Mouse (Mus musculus) layer of hippocampus, adult 8-10 months (tissue): ENCODE measurements at regions not wholly inside any gene's neighbourhood (a gene's known extent, or its start where the extent isn't known, plus 50 kb on each side); places are given as distances from the start of the nearest gene placed in this dataset.

Experiments
- DNase-seq, 2 experiments: peaks; one replicate each; pipeline ENCODE4 v3.0.0; 2022; ENCODE audit warnings: low spot score in 2 of 2

DNA sequence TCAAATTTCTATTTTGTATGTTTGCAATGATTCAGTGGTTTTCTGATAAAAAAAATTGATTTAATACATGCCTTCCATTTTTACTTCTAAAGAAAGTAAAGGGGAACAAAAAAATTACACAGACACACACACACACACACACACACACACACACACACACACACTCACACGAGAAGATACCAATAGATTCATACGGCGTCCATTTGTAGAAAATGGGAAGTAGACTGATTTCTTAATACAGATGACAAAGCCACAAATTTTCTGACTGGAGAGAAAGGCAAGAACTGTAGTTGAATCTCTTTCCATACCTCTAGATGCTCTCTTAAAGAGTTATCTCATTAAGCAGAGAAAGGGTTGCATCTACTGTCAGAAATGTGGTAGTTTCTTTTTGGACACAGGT, 424.9 kb upstream of the Dcn start:
- DNase-seq: no peak

DNA sequence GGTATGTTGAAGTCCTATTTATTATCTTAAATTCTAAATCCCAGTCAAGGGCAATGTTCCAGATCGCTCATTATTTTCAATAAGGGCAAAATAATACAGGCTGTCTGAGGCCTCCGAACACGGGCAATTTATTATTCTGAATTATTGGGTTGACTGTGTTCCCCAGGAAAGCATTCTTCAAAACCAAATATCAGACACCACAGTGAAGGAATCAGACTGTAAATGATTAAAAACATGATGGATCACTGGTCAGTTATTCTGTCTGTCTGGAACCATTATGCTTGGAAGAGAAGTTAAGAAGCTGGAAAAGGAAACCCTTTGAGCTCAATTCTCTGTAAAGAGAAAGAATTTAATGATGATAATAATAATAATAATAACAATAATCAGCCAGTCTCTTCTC, 417.4 kb upstream of the Dcn start:
- no peak for DNase-seq

DNA sequence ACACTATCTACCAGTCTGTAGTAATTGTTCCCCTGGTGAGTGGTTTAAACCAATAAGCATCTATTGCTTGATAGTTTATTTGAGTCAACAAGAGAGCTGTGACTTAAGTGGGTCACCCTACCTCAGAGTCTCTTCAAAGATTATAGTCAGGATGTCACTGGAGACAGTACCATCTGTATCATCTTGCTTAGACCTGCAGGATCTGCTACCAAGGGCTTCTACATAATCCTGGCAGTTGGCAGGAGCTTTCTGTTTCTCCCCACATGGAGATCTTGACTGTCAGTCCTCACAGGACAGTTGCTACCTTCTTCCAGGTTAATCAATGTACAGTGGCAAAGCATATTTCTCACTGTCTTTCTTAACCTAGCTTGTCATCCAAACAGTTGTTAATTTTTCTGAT, 414.9 kb upstream of the Dcn start:
- no peak for DNase-seq

DNA sequence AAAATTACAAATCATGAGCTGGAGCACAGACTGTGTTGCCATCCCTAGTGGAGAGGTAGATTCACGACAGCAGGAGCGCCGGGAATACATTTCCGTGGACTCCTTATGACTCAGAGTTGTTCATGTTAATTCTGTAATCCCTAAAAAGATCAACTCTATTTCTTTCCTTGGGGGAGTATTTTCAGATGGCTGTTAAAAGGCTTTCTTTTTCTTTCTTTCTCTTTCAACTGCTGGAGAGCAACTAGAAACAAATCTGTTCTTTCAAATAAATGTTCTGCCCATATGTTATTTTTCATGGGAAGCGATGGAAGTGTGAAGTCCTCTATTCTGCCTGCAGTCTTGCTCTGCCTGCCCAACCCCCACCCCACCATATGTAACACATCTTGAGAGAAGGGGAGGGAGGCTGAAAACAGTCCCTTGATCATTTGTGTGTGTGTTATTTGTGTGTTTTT, 401.4 kb upstream of the Dcn start:
- DNase-seq: peak; percentile 48 to 54

DNA sequence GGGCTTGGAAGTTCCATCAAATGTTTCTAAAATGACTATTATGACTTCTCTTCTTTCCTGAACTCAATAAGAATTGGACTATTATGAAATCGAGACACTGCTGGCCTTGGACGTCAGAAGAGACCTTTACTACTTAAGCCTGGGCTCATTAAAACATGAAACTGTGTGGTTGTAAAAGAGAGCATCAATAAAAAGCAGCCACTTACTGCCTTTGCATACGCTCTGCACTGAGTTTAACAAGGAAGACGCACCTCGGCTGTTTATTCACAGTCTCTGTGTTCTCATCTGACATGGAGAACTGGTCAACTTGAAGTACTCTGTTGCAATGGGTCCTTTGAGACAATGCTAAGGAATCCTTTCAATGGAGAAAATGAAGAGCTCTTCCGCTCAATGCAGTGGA, 399.8 kb upstream of the Dcn start:
- DNase-seq: no peak

DNA sequence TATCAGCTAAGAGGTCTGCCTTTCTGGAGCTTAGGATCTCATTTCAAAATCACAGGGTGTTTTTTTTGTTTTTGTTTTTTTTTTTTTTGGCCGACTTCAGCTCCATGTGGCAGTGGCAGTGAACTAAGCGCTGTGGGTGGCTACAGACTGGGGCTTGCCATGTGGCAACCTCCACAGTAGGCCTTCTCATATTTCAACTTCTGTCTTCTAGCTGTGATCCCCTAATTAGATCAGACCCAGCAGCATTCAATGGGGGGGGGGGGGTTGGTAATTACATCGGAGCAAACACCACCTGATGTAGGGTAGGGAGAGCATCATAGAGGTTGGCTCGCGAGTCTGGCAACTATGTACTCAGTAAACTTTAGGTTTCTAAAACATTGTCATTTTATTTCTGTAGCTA, 392.1 kb upstream of the Dcn start:
- no peak for DNase-seq

DNA sequence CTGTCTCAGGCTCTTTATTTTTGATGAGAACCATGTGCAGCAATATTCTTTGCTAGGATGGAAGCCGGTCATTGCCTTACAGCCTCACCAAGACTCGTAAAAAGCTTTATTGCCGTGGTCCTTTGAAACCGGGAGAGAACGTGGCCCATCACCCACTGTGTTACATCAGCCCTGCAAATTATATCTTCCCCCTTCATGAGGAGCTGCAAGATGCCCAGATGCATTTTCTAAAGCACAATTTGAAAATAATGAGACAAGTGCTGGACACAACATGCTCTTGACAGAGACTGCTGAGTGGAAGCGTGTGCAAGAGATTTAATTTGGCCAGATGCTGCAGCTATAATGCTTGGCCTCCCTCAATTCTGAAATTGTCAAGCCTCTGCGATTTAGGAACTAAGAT, 389.2 kb upstream of the Dcn start:
- no peak for DNase-seq

DNA sequence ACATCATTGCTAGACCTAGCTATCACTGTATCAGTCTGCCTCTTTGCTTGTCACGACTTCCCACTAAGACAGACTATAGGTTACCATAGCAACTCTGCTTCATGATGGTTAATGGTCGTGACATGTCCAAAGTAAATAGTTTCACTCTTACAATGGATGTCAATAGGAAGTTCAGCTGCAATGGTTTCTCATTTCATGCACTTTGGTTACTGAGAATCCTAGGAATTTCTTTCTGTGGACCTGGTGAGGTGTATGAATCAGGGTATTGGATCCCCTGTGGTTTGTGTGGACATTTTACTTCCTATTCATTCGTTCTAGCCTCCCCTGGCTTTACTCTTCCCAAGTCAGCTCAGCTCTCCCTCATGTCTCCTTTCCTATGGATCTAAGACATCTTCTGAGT, 385.5 kb upstream of the Dcn start:
- DNase-seq: no peak

DNA sequence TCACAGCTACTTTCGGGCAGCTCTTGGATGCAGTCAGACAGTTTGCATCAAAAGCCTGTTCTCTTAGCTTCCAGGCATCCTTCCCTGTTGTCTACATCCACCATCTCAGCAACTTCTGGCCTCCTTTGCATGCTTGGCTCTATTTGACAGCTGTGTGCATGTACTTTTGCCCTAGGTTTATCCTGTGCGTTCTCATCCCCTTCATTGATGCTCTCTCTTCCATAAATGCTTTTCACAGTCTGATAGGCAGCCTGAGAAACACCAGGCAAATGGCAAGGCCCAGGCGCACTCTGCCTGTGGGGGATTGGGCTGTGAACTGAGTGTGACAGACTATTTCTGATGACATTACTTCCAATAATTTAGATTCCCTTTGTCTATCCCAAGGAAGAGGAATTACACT, 364.9 kb upstream of the Dcn start:
- DNase-seq: no peak

DNA sequence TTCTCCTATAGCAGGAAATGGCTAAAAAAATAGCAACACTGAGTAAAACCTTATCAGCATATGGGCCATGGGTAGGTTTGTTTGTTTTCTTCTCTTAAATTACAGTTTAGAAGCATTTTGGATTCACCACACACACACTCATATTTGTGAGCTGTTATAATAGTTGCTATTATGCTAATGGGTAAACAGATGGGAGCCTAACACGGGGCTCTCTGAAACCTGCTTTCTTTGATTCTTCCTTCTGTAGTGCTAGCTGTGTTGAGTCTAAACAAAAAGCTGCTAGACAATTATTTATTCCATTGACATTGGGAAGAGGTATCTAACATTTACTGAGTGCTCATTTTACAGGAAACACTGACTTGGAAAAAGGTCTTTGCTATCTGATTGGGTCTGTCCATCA, 356.7 kb upstream of the Dcn start:
- no peak for DNase-seq

DNA sequence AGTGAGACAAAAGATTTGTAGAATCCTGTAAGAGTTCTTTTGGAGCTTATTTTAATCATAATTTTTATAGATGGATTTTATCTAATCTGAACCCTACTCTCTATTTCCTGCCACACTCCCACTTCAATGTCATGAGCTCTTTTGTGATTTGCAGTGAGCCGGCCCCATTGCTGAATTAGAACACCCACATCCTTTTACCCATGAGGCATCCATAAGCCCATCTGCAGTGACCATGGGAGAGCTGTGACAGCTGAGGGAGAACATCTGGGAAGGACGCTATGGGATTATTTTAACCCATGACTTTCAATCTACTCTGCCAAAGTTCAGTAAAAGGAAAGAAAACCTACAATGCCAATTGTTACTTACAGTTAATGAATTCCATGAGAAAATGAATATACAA, 337.8 kb upstream of the Dcn start:
- DNase-seq: no peak

DNA sequence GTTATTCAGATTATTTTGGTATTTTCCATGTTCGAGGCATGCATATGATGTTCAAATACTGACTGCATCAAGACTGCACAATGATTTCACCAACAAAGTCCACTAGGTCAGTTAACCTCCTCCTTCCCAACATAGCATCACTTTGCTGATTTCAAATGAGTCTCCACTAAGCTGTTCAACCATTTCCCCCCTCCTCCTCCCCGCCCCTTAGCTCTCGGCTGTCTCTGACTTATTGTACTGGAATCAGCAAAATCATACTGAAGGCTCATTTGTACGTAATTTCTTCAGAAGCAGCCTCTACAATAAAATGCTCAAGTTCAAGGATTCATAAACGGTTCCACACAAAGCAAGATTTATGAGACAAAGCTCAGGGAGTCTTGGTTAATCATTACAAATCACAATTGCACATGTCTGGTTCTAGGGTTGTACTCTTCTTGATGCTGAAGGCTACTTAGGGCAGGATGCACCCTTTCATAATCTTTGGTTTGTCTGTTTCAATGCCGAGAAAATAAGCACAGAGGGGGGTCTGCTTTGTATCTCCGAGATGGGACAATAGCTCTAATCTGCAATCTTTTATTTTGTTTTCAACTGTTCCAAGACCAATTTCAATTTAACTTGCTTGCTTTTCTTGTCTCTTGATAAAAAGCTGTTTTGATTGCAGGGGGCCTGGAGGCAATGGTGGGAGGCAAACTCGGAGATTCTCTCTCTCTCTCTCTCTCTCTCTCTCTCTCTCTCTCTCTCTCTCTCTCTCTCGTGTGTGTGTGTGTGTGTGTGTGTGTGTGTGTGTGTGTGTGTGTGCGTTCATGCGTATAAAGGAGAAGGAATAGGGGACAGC, 320.6 kb upstream of the Dcn start:
- no peak for DNase-seq

DNA sequence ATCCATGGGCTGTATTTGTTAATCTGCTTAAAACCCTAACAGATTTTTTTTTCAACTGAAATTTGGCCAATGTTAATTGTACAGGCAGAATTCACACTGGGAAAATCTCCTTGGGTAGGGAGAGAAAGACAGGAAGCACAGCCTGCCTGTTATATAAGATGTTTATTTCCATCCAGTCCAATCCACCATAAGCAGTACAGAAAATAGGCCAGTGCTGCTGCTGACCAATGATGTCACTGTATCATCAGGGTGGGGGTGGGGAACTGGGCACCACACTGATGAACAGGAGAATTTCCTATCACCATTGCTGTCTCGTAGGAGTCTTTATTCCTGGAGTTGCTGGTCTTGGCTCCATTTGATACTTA, 320.0 kb upstream of the Dcn start:
- DNase-seq: peak in 1 of 2 experiments; percentile 12

DNA sequence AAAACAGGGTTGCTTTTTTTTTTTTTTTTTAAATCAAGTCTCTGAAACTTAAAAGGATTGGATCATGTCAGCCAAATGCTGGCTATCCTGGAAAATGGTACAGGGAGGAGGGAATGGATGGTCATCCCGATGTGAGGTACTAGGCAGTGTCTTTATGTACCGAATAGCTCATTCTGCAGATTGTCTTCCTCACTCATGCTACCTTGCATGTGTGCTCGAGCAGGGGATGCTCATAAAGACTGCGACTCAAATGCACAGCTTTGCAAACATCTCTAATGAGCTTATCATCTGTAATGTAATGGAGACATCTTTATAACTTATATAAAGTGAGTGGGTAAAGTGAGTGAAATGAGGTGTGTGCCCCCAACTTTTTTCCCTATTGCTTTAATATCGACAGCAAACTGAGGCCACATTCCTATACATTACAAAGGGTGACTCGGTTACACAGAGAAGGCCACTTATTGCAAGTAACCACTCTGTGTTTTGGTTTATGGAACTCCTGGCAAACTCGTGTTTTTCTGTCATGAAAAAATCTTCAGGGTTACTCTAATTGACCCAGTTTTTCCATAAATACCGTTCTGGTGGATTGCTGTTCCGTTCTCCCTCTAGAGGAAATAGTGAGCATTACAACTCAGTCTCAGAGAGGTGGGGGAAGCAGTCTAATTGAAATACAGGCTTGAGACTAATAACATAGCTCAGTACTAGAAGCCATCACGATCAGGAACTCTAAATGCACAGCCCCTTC, 319.4 kb upstream of the Dcn start:
- DNase-seq: peak in 1 of 2 experiments; percentile 9

DNA sequence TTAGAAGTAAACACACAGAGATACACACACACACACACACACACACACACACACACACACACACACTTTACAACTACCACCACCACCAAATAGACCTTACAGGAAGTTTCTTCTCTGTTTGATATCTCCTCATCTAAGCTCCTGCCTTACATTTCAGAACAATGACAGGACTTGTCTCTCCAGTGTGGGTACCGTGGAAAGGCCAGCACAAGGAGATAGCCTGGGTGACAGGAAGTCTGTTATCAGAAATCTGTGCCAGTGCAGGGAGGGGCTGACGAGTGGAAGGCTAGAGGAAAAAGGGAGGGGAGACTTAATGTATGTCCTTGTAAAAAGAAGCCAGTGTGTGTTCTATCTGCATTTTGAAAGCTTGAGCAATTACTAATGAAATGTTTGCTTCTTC, 318.5 kb upstream of the Dcn start:
- no peak for DNase-seq

DNA sequence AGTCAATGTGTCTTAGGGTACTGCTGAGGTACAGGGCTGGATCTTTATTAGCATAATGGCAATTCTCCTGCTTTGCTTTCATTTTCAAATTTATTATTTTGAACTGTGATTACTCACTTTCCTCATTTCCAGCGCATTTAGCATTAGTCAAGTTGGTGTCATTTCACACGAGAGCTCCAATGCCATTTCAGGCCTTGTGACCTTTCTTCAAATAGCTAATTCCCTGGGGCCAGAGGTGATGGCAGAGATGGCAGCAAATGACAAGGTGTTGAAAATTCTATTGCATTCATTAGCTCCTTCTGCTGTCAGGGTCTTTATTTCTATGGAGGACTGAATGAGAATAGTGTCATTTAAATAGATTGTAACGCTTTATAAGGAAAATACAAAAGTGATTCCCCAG, 300.9 kb upstream of the Dcn start:
- no peak for DNase-seq

DNA sequence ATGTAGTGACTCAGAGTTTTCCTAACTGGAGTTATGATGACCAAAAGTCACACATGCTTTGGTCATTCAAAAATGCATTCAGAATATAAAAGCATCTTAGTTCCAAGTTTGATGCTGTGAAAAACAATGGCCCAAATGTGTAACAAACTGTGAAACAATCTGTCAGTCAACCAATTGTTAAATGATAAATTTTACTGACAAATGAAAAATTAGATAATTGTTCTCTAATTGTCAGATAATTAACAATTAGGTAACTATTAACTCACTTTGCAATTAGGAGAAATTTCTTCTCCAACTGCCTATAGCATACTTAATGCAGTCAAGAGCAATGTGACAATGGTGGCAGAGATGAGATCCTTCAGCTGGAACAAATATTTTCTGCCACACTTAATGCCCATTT, 289.7 kb upstream of the Dcn start:
- DNase-seq: no peak

DNA sequence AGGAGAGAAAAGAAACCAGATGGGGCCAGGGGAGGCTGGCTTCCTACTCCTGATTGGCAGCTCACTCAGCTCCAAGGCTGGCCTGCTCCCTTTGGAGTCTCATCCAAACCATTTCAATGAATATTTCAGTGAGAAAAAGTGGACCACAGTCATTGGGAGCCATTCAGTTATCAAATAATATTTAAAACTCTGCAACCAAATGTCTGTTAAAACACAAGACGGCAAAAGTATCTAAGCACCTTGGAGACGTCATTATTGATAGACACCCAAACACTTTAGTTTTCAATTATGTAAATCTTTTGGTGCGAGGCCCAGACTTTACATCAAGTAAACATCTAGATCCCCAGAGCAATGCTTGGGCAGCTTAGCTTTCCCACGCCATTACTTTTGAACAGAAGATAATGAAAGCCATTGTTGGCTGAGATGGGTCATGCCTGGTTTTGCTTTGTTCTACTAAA, 268.1 kb upstream of the Dcn start:
- DNase-seq: no peak

DNA sequence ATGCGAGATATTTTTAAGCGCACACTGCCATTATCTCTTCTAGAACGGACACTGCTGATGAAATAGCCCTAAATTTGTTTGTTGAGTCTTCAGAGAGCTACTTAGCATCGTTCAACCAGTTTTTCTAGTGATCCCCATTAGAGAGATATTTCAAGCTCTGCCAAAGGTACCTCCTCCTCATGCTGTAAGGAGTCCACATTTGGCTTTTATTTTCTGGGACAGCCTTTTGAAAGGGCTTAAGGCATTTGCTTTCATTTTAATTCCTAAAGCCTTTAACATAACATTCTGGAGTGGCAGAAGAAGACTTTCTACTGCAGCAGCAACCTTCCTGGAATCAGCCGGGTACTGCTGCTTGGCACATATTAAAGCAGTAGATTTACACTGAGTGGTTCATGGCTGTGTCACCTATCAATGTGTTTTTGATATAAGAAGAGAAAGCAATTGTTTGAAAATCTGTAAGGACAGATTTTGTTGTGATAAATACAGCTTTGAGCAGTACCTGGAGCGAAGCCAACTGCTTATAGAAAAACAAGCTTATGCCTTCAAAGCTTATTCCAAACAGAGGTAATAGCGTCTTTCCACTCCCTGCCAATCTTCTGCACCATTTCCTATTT, 267.5 kb upstream of the Dcn start:
- DNase-seq: no peak

DNA sequence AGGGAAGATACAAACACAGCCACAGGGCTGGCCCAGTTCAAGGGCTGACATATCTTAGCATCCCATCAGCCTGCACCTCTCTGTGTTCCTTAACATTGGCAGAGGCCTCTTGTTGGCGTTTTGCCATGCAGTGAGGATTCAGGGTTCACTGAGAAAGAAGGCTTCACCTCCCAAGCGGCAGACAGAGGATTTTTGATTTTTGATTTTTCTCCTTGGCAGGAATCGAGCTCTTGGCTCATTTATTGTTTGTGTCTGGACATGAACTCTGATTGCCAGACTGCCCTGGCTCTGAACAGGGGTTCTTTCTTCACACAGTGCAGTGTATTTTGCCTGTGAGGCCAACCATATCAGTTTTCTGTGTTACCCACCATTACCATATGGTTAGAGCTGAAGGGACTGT, 259.9 kb upstream of the Dcn start:
- DNase-seq: peak in 1 of 2 experiments; percentile 5

DNA sequence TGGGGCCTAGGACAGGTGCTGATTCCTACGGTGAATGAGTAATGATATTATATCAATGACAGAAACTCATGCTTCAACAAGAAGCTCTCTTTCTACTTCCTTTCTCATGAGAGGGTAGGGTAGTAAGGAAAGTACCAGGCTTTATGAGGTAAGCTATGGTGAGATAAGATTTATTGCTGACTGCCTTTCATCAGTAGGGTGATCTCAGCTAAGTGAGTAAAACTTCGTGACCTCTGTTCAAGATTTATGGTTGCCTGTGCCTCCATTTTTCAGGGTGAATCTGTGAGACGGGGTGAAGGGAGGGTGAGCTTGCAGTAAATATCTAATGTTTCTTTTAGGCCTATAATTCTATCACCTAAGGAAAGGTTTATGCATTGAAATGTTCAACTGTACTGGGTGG, 259.0 kb upstream of the Dcn start:
- DNase-seq: no peak

DNA sequence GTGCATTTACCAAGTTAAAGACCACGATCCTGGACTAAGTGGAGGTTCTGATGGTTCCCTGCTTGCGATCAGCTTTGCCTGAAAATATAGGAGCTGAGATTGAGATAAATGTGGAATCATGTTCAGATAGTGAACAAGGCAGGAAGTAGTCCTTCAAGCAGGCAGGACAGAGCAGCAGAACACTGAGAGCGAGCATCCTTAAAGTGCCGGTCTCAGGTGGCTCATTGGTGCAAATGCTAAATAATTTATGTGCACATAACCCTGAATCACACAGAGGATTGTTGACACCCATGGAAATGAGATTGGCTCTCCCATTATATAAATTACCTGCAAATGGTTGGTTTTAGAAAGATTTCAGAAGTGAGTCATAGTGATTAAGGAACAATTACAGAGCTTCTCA, 243.8 kb upstream of the Dcn start:
- DNase-seq: no peak

DNA sequence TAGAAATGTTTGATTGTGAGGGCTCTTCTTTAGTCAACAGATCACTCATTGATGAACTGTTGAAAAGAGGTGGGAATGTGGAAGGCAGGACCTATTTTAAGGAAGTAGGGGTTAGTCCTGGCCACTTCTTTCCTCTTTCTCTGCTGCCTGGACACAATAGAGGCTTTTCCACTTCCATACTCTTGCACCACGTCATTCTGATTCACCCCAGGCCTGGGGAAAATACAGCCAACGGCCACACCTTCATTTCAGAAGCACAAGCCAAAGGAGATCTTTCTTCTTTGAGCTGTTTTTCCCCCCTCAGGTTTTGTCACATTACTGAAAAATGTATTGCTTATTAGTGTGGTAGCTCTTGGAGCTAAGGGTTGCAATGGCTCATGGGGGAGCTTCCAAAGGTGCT, 237.9 kb upstream of the Dcn start:
- DNase-seq: no peak
